In genomic region chr9:50171826-50172464, GRCm38 (mm10) we compare ENCODE assay signal across 9 mouse cellular contexts.
DNase-seq lines count a peak whose midpoint lies in the region; ATAC-seq lines count a peak whose summit lies in the region.
"Had no signal": no experiment of that assay in that cellular context is flagged by ENCODE, and none has a peak within 500 bp of the region (broad histone marks: within the 10 kb centered on the region; RNA-seq: fewer than 3 reads in every experiment).

No protein-coding gene starts in this region.

- no peak overlapping the region for H3K4me3 ChIP-seq in intestine, embryonic 14.5 days (ENCODE audit: low read depth, low read length)
- H3K4me3 ChIP-seq in midbrain, embryonic 13.5 days (replicated peaks) = no peak overlapping the region

- 21% methylated on average over 7 of the region's 7 CpGs for WGBS in intestine, embryonic 14.5 days
- WGBS in midbrain, embryonic 13.5 days = 32% methylated on average over 7 of the region's 7 CpGs

- peak overlapping the region; percentile 91 for H3K27ac ChIP-seq in intestine, embryonic 14.5 days (ENCODE audit: low read depth)
- H3K27ac ChIP-seq in midbrain, embryonic 13.5 days = no peak overlapping the region

- ATAC-seq in intestine, embryonic 14.5 days (replicated peaks; ENCODE audit: low FRiP score, low TSS enrichment, low read depth) = peak; percentile 54; the same call in 1 of the 2 replicates
- peak; percentile 78 for ATAC-seq in midbrain, embryonic 13.5 days

- no peak overlapping the region; the same call in 1 of the 2 replicates for H3K4me2 ChIP-seq in intestine, embryonic 14.5 days (ENCODE audit: low read length)
- peak overlapping the region; percentile 24; the same call in 1 of the 2 replicates for H3K4me2 ChIP-seq in midbrain, embryonic 13.5 days (replicated peaks)

- peak; percentile 28 for DNase-seq in ovary, adult 18-20 months (ENCODE audit: low spot score)
- DNase-seq in ovary, postnatal 10 days (ENCODE audit: low spot score) = no peak
- peak; percentile 92 for DNase-seq in embryo, embryonic 10.5 days (ENCODE audit: low spot score)
- peak; percentile 62 for DNase-seq in gastrocnemius, postnatal 10 days
- peak; percentile 62 for DNase-seq in intestine, embryonic 14.5 days (ENCODE audit: low spot score)
- peak; percentile 67 to 73 for DNase-seq in left cerebral cortex, adult 18-20 months (ENCODE audit: low spot score in 2 of 2)
- peak; percentile 66 for DNase-seq in testis, postnatal 10 days (ENCODE audit: low spot score)

- no peaks in the 10 kb centered on the region for H3K9me3 ChIP-seq in intestine, embryonic 14.5 days (ENCODE audit: control insufficient read depth, low read length)
- H3K9me3 ChIP-seq in midbrain, embryonic 13.5 days = no peaks in the 10 kb centered on the region

- H3K36me3 ChIP-seq in intestine, embryonic 14.5 days (ENCODE audit: control insufficient read depth, insufficient read depth, low read length) = no peaks in the 10 kb centered on the region
- H3K36me3 ChIP-seq in midbrain, embryonic 13.5 days = no peaks in the 10 kb centered on the region
- H3K36me3 ChIP-seq: G1E had no signal

- peaks cover 6% of the 10 kb centered on the region; the same call in 1 of the 2 replicates for H3K4me1 ChIP-seq in intestine, embryonic 14.5 days (replicated peaks; ENCODE audit: control insufficient read depth, insufficient read depth, low read length)
- H3K4me1 ChIP-seq in midbrain, embryonic 13.5 days (replicated peaks) = peaks cover 11% of the 10 kb centered on the region

- no peak overlapping the region for H3K9ac ChIP-seq in intestine, embryonic 14.5 days (ENCODE audit: low read length)
- no peak overlapping the region for H3K9ac ChIP-seq in midbrain, embryonic 13.5 days (replicated peaks)

- no peaks in the 10 kb centered on the region for H3K27me3 ChIP-seq in intestine, embryonic 14.5 days (replicated peaks; ENCODE audit: control insufficient read depth, insufficient read depth, low read length)
- no peaks in the 10 kb centered on the region for H3K27me3 ChIP-seq in midbrain, embryonic 13.5 days
